Mouse (Mus musculus) ES-E14 (cell line): ENCODE measurements around the gene 4933415F23Rik.

ENCODE experiments used
- CHD2 ChIP-seq: IDR thresholded peaks from 2 replicates; pipeline ENCODE4 v1.6.1; 2014; ENCODE audit warnings: mild to moderate bottlenecking, low read depth, low read length, inconsistent platforms
- HCFC1 ChIP-seq: IDR thresholded peaks from 2 replicates; pipeline ENCODE4 v1.6.1; 2012; ENCODE audit warnings: low read length, inconsistent platforms, borderline replicate concordance; ENCODE audit not compliant: insufficient read depth
- MAFK ChIP-seq: IDR thresholded peaks from 2 replicates; pipeline ENCODE4 v1.6.1; 2014; ENCODE audit warnings: mild to moderate bottlenecking, low read depth, low read length, inconsistent platforms; ENCODE audit not compliant: insufficient read depth
- ZC3H11A ChIP-seq: IDR thresholded peaks from 2 replicates; pipeline ENCODE4 v1.6.1; 2012; ENCODE audit warnings: low read depth, mild to moderate bottlenecking, inconsistent platforms, low read length, borderline replicate concordance
- ZNF384 ChIP-seq: IDR thresholded peaks from 2 replicates; pipeline ENCODE4 v1.6.1; 2012; ENCODE audit warnings: low read depth, low read length, inconsistent platforms

GRCm38 (mm10) chr1:23061614-23062373, 40.3 kb downstream of the 4933415F23Rik start:
- TF ChIP-seq CHD2 (no peak), ZC3H11A (no peak), HCFC1 (no peak), ZNF384 (no peak), MAFK (no peak)
